Mouse (Mus musculus) hindbrain, embryonic 14.5 days (tissue): ENCODE measurements around the gene Foxl1. TPM values are rescaled to one million over a fixed set of nuclear protein-coding genes. Genes with fewer than 3 reads are reported as not detected.

Experiments used
- ATAC-seq: fragments of 200-750 bp; cut with Nextera tagmentation; 2 replicates; pipeline ENCODE4 v1.8.0; 2017; ENCODE audit warnings: moderate number of reproducible peaks, mild to moderate bottlenecking, moderate TSS enrichment, moderate library complexity; ENCODE audit not compliant: low FRiP score
- DNase-seq: peaks from one replicate; pipeline ENCODE4 v3.0.0-alpha.2; 2015; ENCODE audit warnings: low spot score
- H3K27ac ChIP-seq: fragments of 300-500 bp; sonication (generic); 2 replicates; pipeline ENCODE4 v1.5.1; 2014; ENCODE audit warnings: mild to moderate bottlenecking, moderate library complexity
- H3K27me3 ChIP-seq: fragments of 300-500 bp; sonication (generic); 2 replicates; pipeline ENCODE4 v1.6.1; 2014; ENCODE audit warnings: mild to moderate bottlenecking, low read length, mixed read lengths; ENCODE audit not compliant: control insufficient read depth, insufficient read depth
- H3K36me3 ChIP-seq: fragments of 300-500 bp; sonication (generic); replicated peaks from 2 replicates; pipeline ENCODE4 v1.6.1; 2014; ENCODE audit not compliant: control insufficient read depth, insufficient read depth
- H3K4me1 ChIP-seq: fragments of 300-500 bp; sonication (generic); replicated peaks from 2 replicates; pipeline ENCODE4 v1.6.1; 2014; ENCODE audit warnings: antibody characterized with exemption, low read length, mixed read lengths; ENCODE audit not compliant: control insufficient read depth, insufficient read depth
- H3K4me2 ChIP-seq: fragments of 300-500 bp; sonication (generic); replicated peaks from 2 replicates; pipeline ENCODE4 v1.6.1; 2014; ENCODE audit warnings: mild to moderate bottlenecking, moderate library complexity
- H3K4me3 ChIP-seq: fragments of 300-500 bp; sonication (generic); replicated peaks from 2 replicates; pipeline ENCODE4 v1.5.1; 2014; ENCODE audit warnings: mild to moderate bottlenecking, low read length
- H3K9ac ChIP-seq: fragments of 300-500 bp; sonication (generic); 2 replicates; pipeline ENCODE4 v1.6.1; 2014
- H3K9me3 ChIP-seq: fragments of 300-500 bp; sonication (generic); 2 replicates; pipeline ENCODE4 v1.6.1; 2016; ENCODE audit warnings: low read length; ENCODE audit not compliant: control insufficient read depth
- WGBS: fragments of 180-500 bp; shearing (Covaris S2); extraction: QIAGEN DNeasy Blood & Tissue Kit; methylation state at CpG from one replicate; pipeline ENCODE4 v1.1.7; 2014; 5-methylcytosine and 5-hydroxymethylcytosine counted together
- polyA plus RNA-seq: library from polyadenylated mRNA; unstranded; fragments of >200 nt; fragmentation: Nextera tagmentation; extraction: Ambion mirVana; gene quantifications from 2 replicates; pipeline ENCODE4 v1.2.1, GENCODE M21; 2014

Gene Foxl1
- polyA plus RNA-seq, 1 experiment from 2014 or later: 0.25 TPM

DNA sequence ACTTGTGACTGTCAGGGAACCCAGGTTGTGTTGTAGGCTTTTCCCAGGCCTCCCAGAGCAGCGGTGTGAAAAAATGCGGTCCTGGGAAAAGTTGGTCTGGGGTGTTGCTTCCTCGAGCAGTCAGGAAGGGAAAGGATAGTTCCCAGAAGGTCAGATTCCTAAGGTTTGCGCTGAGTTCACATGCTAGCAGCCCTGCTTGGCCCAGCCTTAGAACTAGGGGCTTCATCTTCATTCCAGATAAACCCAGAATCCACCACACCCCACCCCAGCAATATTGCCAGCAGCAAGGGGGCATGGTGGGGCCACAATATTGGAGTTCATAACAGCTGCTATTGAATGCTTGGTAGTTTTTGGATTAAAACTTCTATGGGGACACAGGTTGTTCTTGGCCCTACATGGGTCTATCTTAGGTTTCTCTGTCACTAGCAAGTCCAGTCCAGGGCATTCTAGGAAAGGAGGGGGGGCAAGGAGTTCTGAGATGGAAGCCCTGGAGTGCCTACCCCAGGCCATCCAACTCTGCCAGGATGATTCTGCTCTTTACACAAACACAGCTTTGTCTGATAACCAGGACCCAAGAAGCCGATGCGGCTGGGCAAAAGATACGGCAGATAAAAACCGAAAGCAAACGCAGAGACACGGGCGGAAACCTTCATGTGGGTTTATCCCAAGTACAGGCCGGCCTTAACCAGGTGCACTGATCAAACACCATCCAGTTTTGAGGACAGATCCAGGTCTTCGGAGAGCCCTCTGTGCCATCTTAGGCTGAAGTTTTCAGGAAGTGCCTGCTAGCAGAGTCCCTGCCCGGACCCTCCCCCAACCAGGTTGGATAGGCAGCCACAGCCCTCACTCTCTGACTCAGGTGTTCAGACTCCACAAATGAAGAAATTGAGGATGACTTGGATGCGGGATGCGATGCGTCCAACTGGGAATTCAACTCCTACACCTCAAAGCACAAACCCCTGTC is 7.0 kb upstream of the Foxl1 start:
- H3K9ac ChIP-seq: no peak overlapping the region
- 7% methylated on average over 17 of the region's 17 CpGs for WGBS

DNA sequence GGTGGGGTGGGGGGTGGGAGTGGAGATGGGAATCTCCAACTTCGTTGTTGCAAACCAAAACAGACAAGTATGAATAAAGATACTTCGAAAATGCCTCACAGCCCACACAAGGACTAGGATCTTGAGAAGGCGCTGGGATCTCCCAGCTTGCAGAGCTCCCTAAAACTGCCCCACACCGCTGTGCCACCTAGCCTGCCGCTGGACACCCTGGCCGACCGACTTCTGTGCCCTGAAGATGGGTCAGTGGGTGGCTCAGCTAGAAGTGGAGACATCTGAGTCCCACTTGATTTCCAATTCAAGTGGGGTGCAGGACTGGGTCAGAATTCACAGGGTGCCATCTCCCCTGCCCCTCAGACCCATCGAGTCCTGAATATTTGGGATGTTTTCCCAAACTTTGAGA is 6.0 kb upstream of the Foxl1 start:
- DNase-seq: no peak
- 7% methylated on average over 8 of the region's 8 CpGs for WGBS
- H3K9me3 ChIP-seq: no peaks in the 10 kb centered on the region

More for the DNA sequence above, 7.0 kb upstream of the Foxl1 start:
- no peak overlapping the region for H3K27ac ChIP-seq
- H3K4me3 ChIP-seq: peak overlapping the region; percentile 1; the same call in 1 of the 2 replicates
- H3K36me3 ChIP-seq: no peaks in the 10 kb centered on the region
- peak overlapping the region; percentile 6; the same call in 1 of the 2 replicates for H3K4me2 ChIP-seq
- peaks cover 100% of the 10 kb centered on the region for H3K27me3 ChIP-seq
- H3K4me1 ChIP-seq: no peaks in the 10 kb centered on the region
- DNase-seq (no peak), ATAC-seq (no peak)
- no peaks in the 10 kb centered on the region for H3K9me3 ChIP-seq

DNA sequence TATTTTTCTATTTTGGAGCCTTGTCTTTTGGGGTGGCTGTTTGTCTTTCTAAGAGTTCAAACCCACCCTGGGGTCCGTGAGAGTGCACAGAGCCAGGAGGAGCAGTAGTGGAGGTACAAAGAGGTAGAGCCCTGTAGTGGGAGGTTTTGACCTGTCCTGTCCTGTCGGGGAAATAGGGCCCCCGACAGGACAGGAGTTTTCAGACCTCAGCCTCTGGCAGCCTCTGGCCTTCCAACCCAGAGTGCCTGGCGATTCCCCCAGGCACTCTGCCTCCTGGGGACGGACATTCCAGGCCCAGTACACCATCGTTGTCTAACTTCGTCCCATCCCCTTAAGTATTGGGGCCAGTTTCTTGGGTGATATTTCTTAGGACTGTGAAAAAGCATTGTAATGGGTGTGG is 5.4 kb upstream of the Foxl1 start:
- Histone ChIP-seq H3K4me3 (no peak overlapping the region), H3K4me1 (no peaks in the 10 kb centered on the region), H3K4me2 (no peak overlapping the region), H3K9me3 (no peaks in the 10 kb centered on the region), H3K27me3 (peaks cover 100% of the 10 kb centered on the region), H3K27ac (no peak overlapping the region), H3K9ac (no peak overlapping the region), H3K36me3 (no peaks in the 10 kb centered on the region)
- ATAC-seq (no peak), DNase-seq (no peak)
- 5% methylated on average over 7 of the region's 7 CpGs for WGBS

More for the DNA sequence above, 6.0 kb upstream of the Foxl1 start:
- Histone ChIP-seq H3K4me3 (no peak overlapping the region), H3K27ac (no peak overlapping the region), H3K4me2 (no peak overlapping the region), H3K4me1 (no peaks in the 10 kb centered on the region), H3K36me3 (no peaks in the 10 kb centered on the region), H3K27me3 (peaks cover 100% of the 10 kb centered on the region), H3K9ac (no peak overlapping the region)
- ATAC-seq: no peak

GRCm38 (mm10) chr8:121123113-121123512 is 4.6 kb upstream of the Foxl1 start:
- H3K9me3 ChIP-seq: no peaks in the 10 kb centered on the region
- H3K27ac ChIP-seq: no peak overlapping the region
- ATAC-seq (no peak), DNase-seq (no peak)
- 0 out of 2 replicates have a peak, but pooled peaks cover 3% of the 10 kb centered on the region for H3K4me1 ChIP-seq
- H3K9ac ChIP-seq: no peak overlapping the region
- no peak overlapping the region for H3K4me2 ChIP-seq
- 32% methylated on average over 2 of the region's 2 CpGs for WGBS
- H3K36me3 ChIP-seq: no peaks in the 10 kb centered on the region
- H3K4me3 ChIP-seq: no peak overlapping the region
- peaks cover 100% of the 10 kb centered on the region for H3K27me3 ChIP-seq

GRCm38 (mm10) chr8:121124547-121125239 is 3.0 kb upstream of the Foxl1 start:
- Histone ChIP-seq H3K27me3 (peaks cover 100% of the 10 kb centered on the region), H3K4me1 (peaks cover 8% of the 10 kb centered on the region; the same call in 1 of the 2 replicates), H3K36me3 (no peaks in the 10 kb centered on the region), H3K4me2 (no peak overlapping the region; the same call in 1 of the 2 replicates), H3K27ac (no peak overlapping the region), H3K9ac (no peak overlapping the region), H3K9me3 (no peaks in the 10 kb centered on the region), H3K4me3 (no peak overlapping the region)
- ATAC-seq (no peak), DNase-seq (no peak)
- 2% methylated on average over 17 of the region's 17 CpGs for WGBS

DNA sequence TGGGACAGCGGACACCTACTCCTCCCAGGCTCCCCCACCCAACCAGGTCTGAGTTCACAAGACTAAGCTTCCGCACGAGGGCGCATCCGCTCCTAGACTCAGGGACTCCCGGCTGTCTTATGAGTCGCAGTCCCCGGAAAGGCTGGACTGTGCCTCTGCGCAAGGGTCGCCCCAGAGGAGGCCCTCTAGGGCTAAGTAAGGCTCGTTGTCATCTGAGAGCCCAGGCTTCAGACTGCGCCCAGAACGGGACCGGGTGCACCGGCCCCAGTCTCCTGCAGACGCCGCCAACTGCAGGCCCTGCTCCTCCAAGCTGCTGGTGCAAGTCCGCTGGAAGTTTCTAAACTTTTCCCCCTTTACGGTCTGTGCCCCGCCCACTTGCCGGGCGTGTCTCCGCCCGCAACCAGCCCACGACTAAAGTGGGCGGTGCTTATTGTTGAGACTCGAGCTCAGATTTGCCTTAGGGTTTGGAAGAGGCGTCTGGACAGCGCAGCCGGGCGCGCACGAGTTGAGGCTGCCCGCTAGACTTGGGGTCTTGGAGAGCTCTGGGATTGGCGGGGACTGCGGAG is 2.3 kb upstream of the Foxl1 start:
- peak; percentile 62; the same call in 1 of the 2 replicates for ATAC-seq
- under 1% methylated on average over 36 of the region's 36 CpGs for WGBS

GRCm38 (mm10) chr8:121126191-121126590 is 1.5 kb upstream of the Foxl1 start:
- Histone ChIP-seq H3K4me1 (peaks cover 8% of the 10 kb centered on the region; the same call in 1 of the 2 replicates), H3K9ac (no peak overlapping the region), H3K36me3 (no peaks in the 10 kb centered on the region), H3K27me3 (peaks cover 100% of the 10 kb centered on the region), H3K27ac (no peak overlapping the region), H3K4me2 (no peak overlapping the region), H3K9me3 (no peaks in the 10 kb centered on the region), H3K4me3 (no peak overlapping the region)
- ATAC-seq (no peak), DNase-seq (no peak)
- WGBS: 3% methylated on average over 6 of the region's 6 CpGs

More for the DNA sequence above, 2.3 kb upstream of the Foxl1 start:
- Histone ChIP-seq H3K9me3 (no peaks in the 10 kb centered on the region), H3K4me3 (peak overlapping the region; percentile 15; the same call in 1 of the 2 replicates), H3K36me3 (no peaks in the 10 kb centered on the region), H3K27me3 (peaks cover 100% of the 10 kb centered on the region), H3K27ac (no peak overlapping the region), H3K4me1 (peaks cover 8% of the 10 kb centered on the region; the same call in 1 of the 2 replicates), H3K4me2 (peak overlapping the region; percentile 40), H3K9ac (no peak overlapping the region)
- peak; percentile 65 for DNase-seq

GRCm38 (mm10) chr8:121126694-121127093 is 1.0 kb upstream of the Foxl1 start:
- Histone ChIP-seq H3K36me3 (no peaks in the 10 kb centered on the region), H3K27me3 (peaks cover 99% of the 10 kb centered on the region), H3K4me2 (no peak overlapping the region), H3K4me3 (no peak overlapping the region), H3K4me1 (peaks cover 8% of the 10 kb centered on the region; the same call in 1 of the 2 replicates), H3K9ac (no peak overlapping the region), H3K9me3 (no peaks in the 10 kb centered on the region), H3K27ac (no peak overlapping the region)
- WGBS: under 1% methylated on average over 6 of the region's 6 CpGs
- ATAC-seq (no peak), DNase-seq (no peak)

GRCm38 (mm10) chr8:121127291-121127701 is 444 bp upstream of the Foxl1 start:
- Histone ChIP-seq H3K4me1 (peaks cover 8% of the 10 kb centered on the region; the same call in 1 of the 2 replicates), H3K36me3 (no peaks in the 10 kb centered on the region), H3K4me2 (no peak overlapping the region), H3K9me3 (no peaks in the 10 kb centered on the region), H3K27ac (no peak overlapping the region), H3K27me3 (peaks cover 99% of the 10 kb centered on the region), H3K9ac (no peak overlapping the region), H3K4me3 (no peak overlapping the region)
- ATAC-seq: no peak
- WGBS: 2% methylated on average over 11 of the region's 11 CpGs
- no peak for DNase-seq
